Mouse (Mus musculus): ENCODE data around the gene Srp9.
A peak's percentile ranks its signal among the peaks of the same experiment; 100 is the strongest.

- TF ChIP-seq POLR2A (IDR thresholded peaks at IDR 0.05; ENCODE audit: insufficient read length, low read depth) (no peak), MAX (IDR thresholded peaks at IDR 0.05; ENCODE audit: low read depth) (no peak), CEBPB (IDR thresholded peaks at IDR 0.05; ENCODE audit: insufficient read depth, poor library complexity, severe bottlenecking) (no peak), TCF3 (IDR thresholded peaks at IDR 0.05; ENCODE audit: insufficient read length, low read depth) (no peak), POLR2AphosphoS2 (IDR thresholded peaks at IDR 0.05; ENCODE audit: insufficient read length, low read depth) (no peak), TCF12 (IDR thresholded peaks at IDR 0.05; ENCODE audit: insufficient read depth, poor library complexity, severe bottlenecking) (no peak), E2F4 (IDR thresholded peaks at IDR 0.05; ENCODE audit: insufficient read depth) (no peak), MYOG (IDR thresholded peaks at IDR 0.05; ENCODE audit: control insufficient read depth in 1 of 3, insufficient read depth in 1 of 3, insufficient read length in 2 of 3, low read depth in 2 of 3) (peak in 2 of 3 experiments; percentile 47 to 49), USF1 (IDR thresholded peaks at IDR 0.05; ENCODE audit: low read depth) (no peak)
Observed at GRCm38 (mm10) chr1:182111386-182112317, 12.9 kb upstream of the Srp9 start.
